Comparison of ENCODE assay signal across 27 mouse cellular contexts in genomic region chr16:23842609-23843008, GRCm38 (mm10). TPM values are rescaled to one million over a fixed set of nuclear protein-coding genes. Genes with fewer than 3 reads are reported as not detected.
DNase-seq lines count a peak whose midpoint lies in the region; ATAC-seq lines count a peak whose summit lies in the region.
"Had no signal": no experiment of that assay in that cellular context is flagged by ENCODE, and none has a peak within 500 bp of the region (broad histone marks: within the 10 kb centered on the region; RNA-seq: fewer than 3 reads in every experiment).

No protein-coding gene starts in this region.

- 0 out of 2 replicates have a peak, but pooled peaks cover 8% of the 10 kb centered on the region for H3K4me1 ChIP-seq in hindbrain, embryonic 12.5 days
- peaks cover 14% of the 10 kb centered on the region; the same call in 1 of the 2 replicates for H3K4me1 ChIP-seq in hindbrain, embryonic 10.5 days (replicated peaks)
- no peaks in the 10 kb centered on the region for H3K4me1 ChIP-seq in neural tube, embryonic 12.5 days
- H3K4me1 ChIP-seq: liver, embryonic 15.5 days; lung, embryonic 15.5 days; stomach, embryonic 15.5 days had no signal

- peak; percentile 64; the same call in 1 of the 2 replicates for ATAC-seq in hindbrain, embryonic 12.5 days (ENCODE audit: low FRiP score)
- ATAC-seq in neural tube, embryonic 12.5 days (ENCODE audit: low FRiP score, low read depth), result peak; percentile 68; the same call in 1 of the 2 replicates

- no peaks in the 10 kb centered on the region for H3K36me3 ChIP-seq in hindbrain, embryonic 12.5 days
- no peaks in the 10 kb centered on the region for H3K36me3 ChIP-seq in hindbrain, embryonic 10.5 days
- no peaks in the 10 kb centered on the region for H3K36me3 ChIP-seq in neural tube, embryonic 12.5 days
- H3K36me3 ChIP-seq: embryonic facial prominence, embryonic 13.5 days; hindbrain, embryonic 15.5 days; limb, embryonic 10.5 days; liver, embryonic 15.5 days; lung, embryonic 15.5 days; stomach, embryonic 15.5 days had no signal

- 54% methylated on average over 3 of the region's 3 CpGs for WGBS in hindbrain, embryonic 12.5 days
- 66% methylated on average over 3 of the region's 3 CpGs for WGBS in hindbrain, embryonic 10.5 days
- 27% methylated on average over 3 of the region's 3 CpGs for WGBS in neural tube, embryonic 12.5 days

- no peak overlapping the region for H3K27ac ChIP-seq in hindbrain, embryonic 12.5 days
- no peak overlapping the region for H3K27ac ChIP-seq in hindbrain, embryonic 10.5 days
- no peak overlapping the region for H3K27ac ChIP-seq in neural tube, embryonic 12.5 days
- H3K27ac ChIP-seq: embryonic facial prominence, embryonic 13.5 days; hindbrain, embryonic 15.5 days; limb, embryonic 10.5 days; liver, embryonic 15.5 days; lung, embryonic 15.5 days; stomach, embryonic 15.5 days had no signal

- no peaks in the 10 kb centered on the region for H3K9me3 ChIP-seq in hindbrain, embryonic 12.5 days (replicated peaks)
- no peaks in the 10 kb centered on the region for H3K9me3 ChIP-seq in hindbrain, embryonic 10.5 days
- no peaks in the 10 kb centered on the region for H3K9me3 ChIP-seq in neural tube, embryonic 12.5 days
- H3K9me3 ChIP-seq: embryonic facial prominence, embryonic 13.5 days; hindbrain, embryonic 15.5 days; limb, embryonic 10.5 days; liver, embryonic 15.5 days; lung, embryonic 15.5 days; stomach, embryonic 15.5 days had no signal

- no peak overlapping the region for H3K4me3 ChIP-seq in hindbrain, embryonic 12.5 days
- no peak overlapping the region for H3K4me3 ChIP-seq in hindbrain, embryonic 10.5 days
- H3K4me3 ChIP-seq in neural tube, embryonic 12.5 days, result no peak overlapping the region
- H3K4me3 ChIP-seq: embryonic facial prominence, embryonic 13.5 days; erythroblast, embryonic 14.5 days; hindbrain, embryonic 15.5 days; limb, embryonic 10.5 days; liver, embryonic 15.5 days; lung, embryonic 15.5 days; stomach, embryonic 15.5 days had no signal

- H3K27me3 ChIP-seq in hindbrain, embryonic 12.5 days, result no peaks in the 10 kb centered on the region
- H3K27me3 ChIP-seq in hindbrain, embryonic 10.5 days (ENCODE audit: insufficient read depth, poor library complexity, severe bottlenecking), result no peaks in the 10 kb centered on the region
- no peaks in the 10 kb centered on the region for H3K27me3 ChIP-seq in neural tube, embryonic 12.5 days (replicated peaks)
- H3K27me3 ChIP-seq: embryonic facial prominence, embryonic 13.5 days; hindbrain, embryonic 15.5 days; liver, embryonic 15.5 days; lung, embryonic 15.5 days; stomach, embryonic 15.5 days had no signal

- no peak overlapping the region for H3K4me2 ChIP-seq in hindbrain, embryonic 12.5 days (replicated peaks)
- H3K4me2 ChIP-seq in neural tube, embryonic 12.5 days (replicated peaks), result no peak overlapping the region
- H3K4me2 ChIP-seq: embryonic facial prominence, embryonic 13.5 days; heart, embryonic 11.5 days; hindbrain, embryonic 15.5 days; liver, embryonic 15.5 days; lung, embryonic 15.5 days; stomach, embryonic 15.5 days had no signal

- no peak overlapping the region for H3K9ac ChIP-seq in hindbrain, embryonic 12.5 days
- H3K9ac ChIP-seq in neural tube, embryonic 12.5 days, result no peak overlapping the region
- H3K9ac ChIP-seq: embryonic facial prominence, embryonic 13.5 days; hindbrain, embryonic 15.5 days; liver, embryonic 15.5 days; lung, embryonic 15.5 days; stomach, embryonic 15.5 days had no signal

- peak; percentile 11 for DNase-seq in embryo, embryonic 10 days (ENCODE audit: low spot score)
- DNase-seq in embryo, embryonic 11 days, result no peak
- DNase-seq in hindbrain, embryonic 10.5 days (ENCODE audit: low spot score), result no peak
- DNase-seq in neural tube, embryonic 10.5 days (ENCODE audit: extremely low spot score, low spot score), result no peak
- DNase-seq in retina, embryonic 14.5 days (ENCODE audit: low spot score), result peak; percentile 81
- no peak for DNase-seq in adrenal gland, postnatal 25 days
- DNase-seq: adrenal gland, postnatal 10 days; cerebellum, adult 8-10 months; gastrocnemius, postnatal 14 days; heart, adult 11 months; kidney, adult 18-20 months; kidney, postnatal 10 days; liver; lung, postnatal 4 days; thymus, postnatal 25 days had no signal

RNA-seq across cellular contexts. Expression of gene Sst, which starts 48.1 kb away (rescaled TPM):
- 66.4 and 105 TPM in 2 replicates for polyA plus RNA-seq in hindbrain, embryonic 12.5 days (2016; fragmentation: Nextera tagmentation; extraction: Ambion mirVana)
- 101 and 111 TPM in 2 replicates for polyA plus RNA-seq in hindbrain, embryonic 10.5 days (2016; fragmentation: Nextera tagmentation; extraction: Ambion mirVana)
- 139 and 140 TPM in 2 replicates for polyA plus RNA-seq in neural tube, embryonic 12.5 days (2016; fragmentation: Nextera tagmentation; extraction: Ambion mirVana)
- total RNA-seq in adrenal gland, postnatal 25 days (2021), result not detected in 2 replicates
- total RNA-seq: gastrocnemius, postnatal 14 days; megakaryocyte-erythroid progenitor cell, adult 5-6 weeks had no signal
- polyA plus RNA-seq: erythroblast, embryonic 14.5 days; heart, postnatal 0 days had no signal

Comparison
In these comparisons a context has a peak if more than half of its experiments do, and no peak if none do; other contexts are left out.
1. DNase-seq: peak in embryo, embryonic 10 days (single experiment) and retina, embryonic 14.5 days (single experiment); none in embryo, embryonic 11 days (single experiment), hindbrain, embryonic 10.5 days (single experiment), neural tube, embryonic 10.5 days (single experiment) and adrenal gland, postnatal 25 days (single experiment).